Mouse (Mus musculus) heart, adult 2 months (tissue): ENCODE results near the gene Ciart.

ENCODE experiments used
- CTCF ChIP-seq: fragments of 200-600 bp; IDR thresholded peaks from 2 replicates; pipeline ENCODE4 v1.8.1; 2022; ENCODE audit warnings: antibody characterized with exemption, mild to moderate bottlenecking, moderate library complexity
- EP300 ChIP-seq: fragments of 200-500 bp; IDR thresholded peaks from 2 replicates; pipeline ENCODE4 v1.6.1; 2011; ENCODE audit warnings: low read depth, low read length, control low read depth; ENCODE audit not compliant: insufficient read depth
- POLR2A ChIP-seq: fragments of 200-500 bp; IDR thresholded peaks from 2 replicates; pipeline ENCODE4 v1.6.1; 2011; ENCODE audit warnings: mild to moderate bottlenecking, low read depth, low read length, control low read depth; ENCODE audit not compliant: insufficient read depth

GRCm38 (mm10) chr3:95892066-95893052, 10.3 kb upstream of the Ciart start:
- no peak for TF ChIP-seq CTCF
- TF ChIP-seq EP300: no peak
- no peak for TF ChIP-seq POLR2A
